In genomic region chr3:51223556-51223955, GRCm38 (mm10) we compare ENCODE assay signal across 9 mouse cellular contexts. TPM values are rescaled to one million over a fixed set of nuclear protein-coding genes. Genes with fewer than 3 reads are reported as not detected.
DNase-seq lines count a peak whose midpoint lies in the region; ATAC-seq and TF ChIP-seq lines count a peak whose summit lies in the region.
"Had no signal": no experiment of that assay in that cellular context is flagged by ENCODE, and none has a peak within 500 bp of the region (broad histone marks: within the 10 kb centered on the region; RNA-seq: fewer than 3 reads in every experiment).

No protein-coding gene starts in this region.

- peaks cover 46% of the 10 kb centered on the region for H3K4me1 ChIP-seq in erythroblast, embryonic 14.5 days (ENCODE audit: control insufficient read depth)
- H3K4me1 ChIP-seq in E14TG2a.4 (replicated peaks; ENCODE audit: low read depth, low read length), result peaks cover 71% of the 10 kb centered on the region
- peaks cover 23% of the 10 kb centered on the region for H3K4me1 ChIP-seq in forebrain, embryonic 15.5 days
- H3K4me1 ChIP-seq in liver, embryonic 13.5 days (replicated peaks), result peaks cover 42% of the 10 kb centered on the region

- H3K4me3 ChIP-seq in erythroblast, embryonic 14.5 days (replicated peaks), result peak overlapping the region; percentile 97
- peak overlapping the region; percentile 93 for H3K4me3 ChIP-seq in E14TG2a.4 (replicated peaks; ENCODE audit: low read length)
- peak overlapping the region; percentile 98; the same call in 1 of the 2 replicates for H3K4me3 ChIP-seq in forebrain, embryonic 15.5 days
- H3K4me3 ChIP-seq in liver, embryonic 13.5 days (replicated peaks), result peak overlapping the region; percentile 98

- 0 out of 2 replicates have a peak overlapping the region, but pooled peaks have one; percentile 99 for H3K27ac ChIP-seq in forebrain, embryonic 15.5 days (replicated peaks)
- H3K27ac ChIP-seq in liver, embryonic 13.5 days, result peak overlapping the region; percentile 97

- no peak for TF ChIP-seq CTCF in E14TG2a.4 (conservative IDR thresholded peaks at IDR 0.05; ENCODE audit: low read length)

- no peak for ATAC-seq in erythroblast, adult 5-6 weeks (replicated peaks; ENCODE audit: low FRiP score, poor library complexity, severe bottlenecking)
- ATAC-seq in forebrain, embryonic 15.5 days (replicated peaks), result no peak
- ATAC-seq in liver, embryonic 13.5 days (ENCODE audit: low read depth), result no peak

- no peak for DNase-seq in liver, embryonic 13.5 days
- DNase-seq in frontal cortex, postnatal 14 days (ENCODE audit: low spot score in 2 of 2), result no peak
- no peak for DNase-seq in ovary, adult 18-20 months (ENCODE audit: low spot score)
- no peak for DNase-seq in adrenal gland, postnatal 25 days
- DNase-seq: cerebellum, adult 8-10 months had no signal

- H3K27me3 ChIP-seq in erythroblast, embryonic 14.5 days (ENCODE audit: control insufficient read depth), result peaks cover 22% of the 10 kb centered on the region
- H3K27me3 ChIP-seq in E14TG2a.4 (ENCODE audit: insufficient read depth, low read length), result no peaks in the 10 kb centered on the region
- H3K27me3 ChIP-seq in forebrain, embryonic 15.5 days, result no peaks in the 10 kb centered on the region
- H3K27me3 ChIP-seq in liver, embryonic 13.5 days, result 0 out of 2 replicates have a peak, but pooled peaks cover 4% of the 10 kb centered on the region

- peaks cover 27% of the 10 kb centered on the region for H3K36me3 ChIP-seq in erythroblast, embryonic 14.5 days (ENCODE audit: control insufficient read depth)
- peaks cover 11% of the 10 kb centered on the region for H3K36me3 ChIP-seq in E14TG2a.4 (ENCODE audit: insufficient read depth, low read length)
- no peaks in the 10 kb centered on the region for H3K36me3 ChIP-seq in forebrain, embryonic 15.5 days
- peaks cover 3% of the 10 kb centered on the region; the same call in 1 of the 2 replicates for H3K36me3 ChIP-seq in liver, embryonic 13.5 days

- 22% methylated on average over 5 of the region's 5 CpGs for WGBS in forebrain, embryonic 15.5 days
- 46% methylated on average over 5 of the region's 5 CpGs for WGBS in liver, embryonic 13.5 days (ENCODE audit: insufficient replicate concordance)

- H3K9ac ChIP-seq in forebrain, embryonic 15.5 days (replicated peaks), result no peak overlapping the region
- H3K9ac ChIP-seq in liver, embryonic 13.5 days, result peak overlapping the region; percentile 100

- H3K9me3 ChIP-seq in erythroblast, embryonic 14.5 days (ENCODE audit: control insufficient read depth, low read length), result no peaks in the 10 kb centered on the region
- no peaks in the 10 kb centered on the region for H3K9me3 ChIP-seq in E14TG2a.4 (ENCODE audit: low read length)
- H3K9me3 ChIP-seq in forebrain, embryonic 15.5 days, result no peaks in the 10 kb centered on the region
- H3K9me3 ChIP-seq in liver, embryonic 13.5 days (replicated peaks), result no peaks in the 10 kb centered on the region

- H3K4me2 ChIP-seq in forebrain, embryonic 15.5 days (replicated peaks), result peak overlapping the region; percentile 67
- H3K4me2 ChIP-seq in liver, embryonic 13.5 days, result peak overlapping the region; percentile 92

RNA-seq across cellular contexts. Expression of gene Noct, which starts 0.7 kb away (rescaled TPM):
- polyA plus RNA-seq in erythroblast, embryonic 14.5 days (2012), result 4.8 and 6.1 TPM in 2 replicates
- 39.6 and 43.5 TPM in 2 replicates for total RNA-seq in erythroblast, adult 5-6 weeks (2015; ENCODE audit: low replicate concordance)
- 27.3 and 31.4 TPM in 2 replicates for total RNA-seq in erythroblast, adult 5-6 weeks (2017; ENCODE audit: low replicate concordance)
- 22.5 and 24.5 TPM in 2 replicates for polyA plus RNA-seq in forebrain, embryonic 15.5 days (2015; fragmentation: Nextera tagmentation; extraction: Ambion mirVana)
- 20.5 and 23.1 TPM in 2 replicates for polyA plus RNA-seq in liver, embryonic 13.5 days (2015; fragmentation: Nextera tagmentation; extraction: Ambion mirVana)
- 10.7 and 27.8 TPM in 2 replicates for total RNA-seq in adrenal gland, postnatal 25 days (2021)
